Mouse (Mus musculus) heart, embryonic 14.5 days (tissue): Measurements from ENCODE around the gene Rnd1. TPM values are rescaled to one million over a fixed set of nuclear protein-coding genes. Genes with fewer than 3 reads are reported as not detected.

Experiments
- ATAC-seq: fragments of 200-750 bp; cut with Nextera tagmentation; 2 replicates; pipeline ENCODE4 v1.8.0; 2017; ENCODE audit warnings: low read depth, moderate TSS enrichment; ENCODE audit not compliant: insufficient number of reproducible peaks, insufficient read depth, low FRiP score
- H3K27ac ChIP-seq, 2 experiments: fragments of 200-500 bp in 1 of 2; fragments of 300-500 bp in 1 of 2; sonication (generic) in 1 of 2; replicated peaks in 1 of 2; 2 replicates each; pipeline ENCODE4 v1.5.1; 2012 to 2014; ENCODE audit warnings: low read depth in 2 of 2, low read length in 2 of 2, control low read depth in 1 of 2, mild to moderate bottlenecking in 1 of 2, mixed read lengths in 1 of 2; ENCODE audit not compliant: control insufficient read depth in 1 of 2, insufficient read depth in 1 of 2
- H3K27me3 ChIP-seq: fragments of 300-500 bp; sonication (generic); 2 replicates; pipeline ENCODE4 v1.6.1; 2014; ENCODE audit warnings: mild to moderate bottlenecking, low read length, control low read depth; ENCODE audit not compliant: control insufficient read depth, insufficient read depth
- H3K36me3 ChIP-seq: fragments of 300-500 bp; sonication (generic); 2 replicates; pipeline ENCODE4 v1.6.1; 2014; ENCODE audit warnings: mild to moderate bottlenecking, control low read depth, low read length, mixed read lengths; ENCODE audit not compliant: control insufficient read depth, insufficient read depth
- H3K4me1 ChIP-seq, 2 experiments: fragments of 200-500 bp in 1 of 2; fragments of 300-500 bp in 1 of 2; sonication (generic) in 1 of 2; 2 replicates each; pipeline ENCODE4 v1.6.1; 2012 to 2014; ENCODE audit warnings: low read length in 2 of 2, control low read depth in 1 of 2, mixed read lengths in 1 of 2; ENCODE audit not compliant: control insufficient read depth in 2 of 2, insufficient read depth in 2 of 2
- H3K4me2 ChIP-seq: fragments of 300-500 bp; sonication (generic); 2 replicates; pipeline ENCODE4 v1.6.1; 2014; ENCODE audit warnings: mild to moderate bottlenecking, low read length
- H3K4me3 ChIP-seq, 2 experiments: fragments of 200-500 bp in 1 of 2; fragments of 300-500 bp in 1 of 2; sonication (generic) in 1 of 2; 2 replicates each; pipeline ENCODE4 v1.5.1; 2012 to 2014; ENCODE audit warnings: low read length in 2 of 2, mild to moderate bottlenecking in 2 of 2, control low read depth in 1 of 2, low read depth in 1 of 2, moderate library complexity in 1 of 2; ENCODE audit not compliant: control insufficient read depth in 1 of 2, insufficient read depth in 1 of 2
- H3K9ac ChIP-seq: fragments of 300-500 bp; sonication (generic); 2 replicates; pipeline ENCODE4 v1.6.1; 2014; ENCODE audit warnings: mild to moderate bottlenecking, low read length
- H3K9me3 ChIP-seq: fragments of 300-500 bp; sonication (generic); 2 replicates; pipeline ENCODE4 v1.6.1; 2016; ENCODE audit warnings: low read length, control low read depth; ENCODE audit not compliant: control insufficient read depth
- WGBS: fragments of 180-500 bp; shearing (Covaris S2); extraction: QIAGEN DNeasy Blood & Tissue Kit; methylation state at CpG from one replicate; pipeline ENCODE4 v1.1.7; 2014; 5-methylcytosine and 5-hydroxymethylcytosine counted together
- polyA plus RNA-seq: library from polyadenylated mRNA; unstranded; fragments of >200 nt; fragmentation: Nextera tagmentation; extraction: Ambion mirVana; gene quantifications from 2 replicates; pipeline ENCODE4 v1.2.1, GENCODE M21; 2014

Gene Rnd1
- polyA plus RNA-seq, 1 experiment from 2014 or later: 1.3 TPM

DNA sequence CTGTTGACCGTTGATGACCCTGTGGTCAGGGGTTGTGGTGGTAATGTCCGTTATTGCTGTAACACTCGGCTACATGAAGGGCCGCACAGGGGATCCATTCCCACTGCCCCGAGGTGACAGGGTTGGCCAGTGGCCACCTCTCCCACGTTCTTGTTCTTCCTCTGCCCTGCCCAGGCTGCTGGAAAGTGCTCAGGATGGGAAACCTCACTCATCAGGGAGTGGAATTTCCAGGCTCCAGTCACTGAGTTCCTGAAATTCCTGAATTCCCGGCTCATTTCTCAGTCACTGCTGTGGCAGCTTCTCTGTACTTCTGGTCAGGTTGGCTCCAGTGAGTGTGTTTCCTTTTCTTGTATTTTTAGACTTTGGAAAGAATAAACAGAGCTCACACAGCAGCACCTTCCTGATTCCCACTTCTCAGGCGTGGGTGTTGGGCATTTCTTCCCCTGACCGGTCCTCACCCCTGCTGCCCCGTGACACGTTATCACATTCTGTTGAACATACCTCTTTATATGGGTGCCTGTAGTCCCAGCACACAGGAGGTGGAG lies 15.0 kb upstream of the Rnd1 start:
- WGBS: 6% methylated on average over 11 of the region's 11 CpGs

GRCm38 (mm10) chr15:98691486-98692147 lies 14.4 kb upstream of the Rnd1 start:
- H3K9ac ChIP-seq: no peak overlapping the region
- no peaks in the 10 kb centered on the region for H3K27me3 ChIP-seq
- no peak overlapping the region for H3K4me3 ChIP-seq
- ATAC-seq: no peak
- peaks cover 21 to 25% of the 10 kb centered on the region in 2 experiments for H3K4me1 ChIP-seq
- H3K4me2 ChIP-seq: 0 out of 2 replicates have a peak overlapping the region, but pooled peaks have one; percentile 19
- peak overlapping the region; percentile 80 to 90 for H3K27ac ChIP-seq
- WGBS: 53% methylated on average over 7 of the region's 7 CpGs
- no peaks in the 10 kb centered on the region for H3K36me3 ChIP-seq
- H3K9me3 ChIP-seq: no peaks in the 10 kb centered on the region

More for the DNA sequence above, 15.0 kb upstream of the Rnd1 start:
- H3K27me3 ChIP-seq: no peaks in the 10 kb centered on the region
- ATAC-seq: peak; percentile 69
- H3K4me2 ChIP-seq: peak overlapping the region; percentile 19; the same call in 1 of the 2 replicates
- H3K27ac ChIP-seq: peak overlapping the region; percentile 80 to 90
- no peak overlapping the region; the same call in 1 of the 2 replicates for H3K9ac ChIP-seq
- H3K4me1 ChIP-seq: peaks cover 21 to 25% of the 10 kb centered on the region in 2 experiments
- H3K9me3 ChIP-seq: no peaks in the 10 kb centered on the region
- H3K4me3 ChIP-seq: no peak overlapping the region
- H3K36me3 ChIP-seq: no peaks in the 10 kb centered on the region

- no peaks in the 10 kb centered on the region for H3K27me3 ChIP-seq
These were observed 12.4 kb upstream of the Rnd1 start for GRCm38 (mm10) chr15:98689682-98690081.

GRCm38 (mm10) chr15:98685926-98686325 lies 8.7 kb upstream of the Rnd1 start:
- Histone ChIP-seq H3K9me3 (no peaks in the 10 kb centered on the region), H3K4me3 (no peak overlapping the region), H3K9ac (no peak overlapping the region), H3K27me3 (no peaks in the 10 kb centered on the region), H3K36me3 (no peaks in the 10 kb centered on the region), H3K27ac (no peak overlapping the region), H3K4me2 (no peak overlapping the region), H3K4me1 (peaks cover 9% of the 10 kb centered on the region in 2 experiments)
- ATAC-seq: no peak
- 71% methylated on average over 3 of the region's 3 CpGs for WGBS

More at GRCm38 (mm10) chr15:98689682-98690081, 12.4 kb upstream of the Rnd1 start:
- no peak overlapping the region for H3K4me2 ChIP-seq
- no peak for ATAC-seq
- H3K9ac ChIP-seq: no peak overlapping the region
- H3K4me3 ChIP-seq: no peak overlapping the region
- no peak overlapping the region for H3K27ac ChIP-seq
- H3K9me3 ChIP-seq: no peaks in the 10 kb centered on the region
- 79% methylated on average over 2 of the region's 2 CpGs for WGBS
- no peaks in the 10 kb centered on the region for H3K36me3 ChIP-seq
- peaks cover 21 to 25% of the 10 kb centered on the region in 2 experiments for H3K4me1 ChIP-seq

GRCm38 (mm10) chr15:98683746-98684145 lies 6.5 kb upstream of the Rnd1 start:
- Histone ChIP-seq H3K4me1 (peaks cover 3 to 4% of the 10 kb centered on the region in 2 experiments; a peak in 1 of 4 replicates), H3K27me3 (0 out of 2 replicates have a peak, but pooled peaks cover 1% of the 10 kb centered on the region), H3K9ac (no peak overlapping the region), H3K4me2 (no peak overlapping the region), H3K4me3 (no peak overlapping the region), H3K9me3 (no peaks in the 10 kb centered on the region), H3K36me3 (no peaks in the 10 kb centered on the region), H3K27ac (no peak overlapping the region)
- ATAC-seq: no peak
- 79% methylated on average over 1 of the region's 1 CpGs for WGBS

- Histone ChIP-seq H3K4me1 (peaks cover 3 to 4% of the 10 kb centered on the region in 2 experiments; a peak in 1 of 4 replicates), H3K27ac (no peak overlapping the region), H3K36me3 (no peaks in the 10 kb centered on the region), H3K4me3 (no peak overlapping the region), H3K9me3 (no peaks in the 10 kb centered on the region), H3K4me2 (no peak overlapping the region), H3K9ac (no peak overlapping the region), H3K27me3 (0 out of 2 replicates have a peak, but pooled peaks cover 6% of the 10 kb centered on the region)
- WGBS: 51% methylated on average over 10 of the region's 10 CpGs
- no peak for ATAC-seq
These were observed 5.9 kb upstream of the Rnd1 start for GRCm38 (mm10) chr15:98683177-98683576.

DNA sequence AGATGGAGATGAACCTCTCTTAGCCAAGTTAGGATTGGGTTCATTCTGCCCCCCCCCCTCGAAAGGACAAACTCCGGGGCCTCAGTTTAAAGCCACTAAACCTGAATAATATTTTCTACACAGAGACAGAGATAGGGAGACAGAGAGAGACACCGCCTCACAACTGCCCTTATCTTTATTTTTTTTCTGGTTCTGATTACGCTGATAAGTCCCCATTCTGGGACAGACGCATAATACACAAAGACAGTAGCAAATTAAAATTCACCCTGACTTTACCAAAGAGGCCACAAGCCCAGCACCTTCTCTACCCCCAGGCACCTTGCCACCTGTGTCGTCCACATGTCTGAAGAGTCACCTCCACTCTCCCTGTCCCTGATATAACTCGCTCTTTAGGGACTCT lies 4.4 kb upstream of the Rnd1 start:
- Histone ChIP-seq H3K4me3 (no peak overlapping the region), H3K9me3 (no peaks in the 10 kb centered on the region), H3K27me3 (peaks cover 7% of the 10 kb centered on the region; the same call in 1 of the 2 replicates), H3K4me1 (peaks cover 4 to 9% of the 10 kb centered on the region in 2 experiments; a peak in 3 of 4 replicates), H3K27ac (no peak overlapping the region), H3K36me3 (no peaks in the 10 kb centered on the region), H3K4me2 (no peak overlapping the region), H3K9ac (no peak overlapping the region)
- WGBS: 67% methylated on average over 7 of the region's 7 CpGs
- ATAC-seq: no peak
